Mouse (Mus musculus): ENCODE measurements at regions not wholly inside any gene's neighbourhood (a gene's known extent, or its start where the extent isn't known, plus 50 kb on each side); places are given as distances from the start of the nearest gene placed in this dataset.
A peak's percentile ranks its signal among the peaks of the same experiment; 100 is the strongest.

- H3K9ac ChIP-seq (ENCODE audit: control insufficient read depth, low read depth, low read length, poor library complexity, severe bottlenecking): no peak overlapping the region
- peak; percentile 9 for DNase-seq (ENCODE audit: low read depth, low spot score)
Observed at GRCm38 (mm10) chr7:124742086-124742485, 702.4 kb upstream of the Kdm8 start.

GRCm38 (mm10) chr7:124746321-124746720 is 698.2 kb upstream of the Kdm8 start:
- H3K4me3 ChIP-seq (ENCODE audit: control insufficient read depth in 1 of 2, insufficient read depth in 1 of 2, low read depth in 2 of 2, low read length in 2 of 2): no peak overlapping the region
- no peak for TF ChIP-seq SMC3 (IDR thresholded peaks at IDR 0.05; ENCODE audit: low read depth, low read length)
- TF ChIP-seq BHLHE40 (IDR thresholded peaks at IDR 0.05; ENCODE audit: borderline replicate concordance, low read depth, low read length): no peak
- TF ChIP-seq ZMIZ1 (IDR thresholded peaks at IDR 0.05; ENCODE audit: low read depth, low read length): no peak
- TF ChIP-seq EP300 (IDR thresholded peaks at IDR 0.05; ENCODE audit: low read depth in 1 of 2, low read length in 2 of 2): no peak
- no peak for TF ChIP-seq RAD21 (IDR thresholded peaks at IDR 0.05; ENCODE audit: low read depth, low read length)
- TF ChIP-seq SIN3A (IDR thresholded peaks at IDR 0.05; ENCODE audit: low read length): no peak
- TF ChIP-seq MAX (IDR thresholded peaks at IDR 0.05; ENCODE audit: low read length): no peak
- TF ChIP-seq CHD2 (IDR thresholded peaks at IDR 0.05; ENCODE audit: low read length): no peak
- TF ChIP-seq ZNF384 (IDR thresholded peaks at IDR 0.05; ENCODE audit: low read depth, low read length): no peak
- no peak for TF ChIP-seq E2F4 (IDR thresholded peaks at IDR 0.05; ENCODE audit: borderline replicate concordance, low read depth, low read length)
- TF ChIP-seq USF1 (IDR thresholded peaks at IDR 0.05; ENCODE audit: low read depth, low read length): no peak
- no peaks in the 10 kb centered on the region for H3K4me1 ChIP-seq (ENCODE audit: control insufficient read depth in 1 of 2, insufficient read depth in 2 of 2, low read length in 2 of 2)
- no peaks in the 10 kb centered on the region for H3K9me3 ChIP-seq (replicated peaks; ENCODE audit: insufficient read depth, low read length)
- DNase-seq (ENCODE audit: low read depth, low spot score): no peak
- no peaks in the 10 kb centered on the region for H3K79me2 ChIP-seq (ENCODE audit: control insufficient read depth, insufficient read depth, low read length, poor library complexity)
- H3K9ac ChIP-seq (ENCODE audit: control insufficient read depth, low read depth, low read length, poor library complexity, severe bottlenecking): no peak overlapping the region
- H3K27ac ChIP-seq (ENCODE audit: control insufficient read depth, low read depth, low read length): no peak overlapping the region
- H3K36me3 ChIP-seq (ENCODE audit: control insufficient read depth in 1 of 2, insufficient read depth in 2 of 2, low read length in 2 of 2): no peaks in the 10 kb centered on the region
- H3K27me3 ChIP-seq (ENCODE audit: control insufficient read depth in 1 of 2, insufficient read depth in 2 of 2, low read length in 2 of 2): no peaks in the 10 kb centered on the region

More at GRCm38 (mm10) chr7:124742086-124742485, 702.4 kb upstream of the Kdm8 start:
- Histone ChIP-seq H3K4me3 (ENCODE audit: control insufficient read depth in 1 of 2, insufficient read depth in 1 of 2, low read depth in 2 of 2, low read length in 2 of 2) (no peak overlapping the region), H3K4me1 (ENCODE audit: control insufficient read depth in 1 of 2, insufficient read depth in 2 of 2, low read length in 2 of 2) (no peaks in the 10 kb centered on the region), H3K36me3 (ENCODE audit: control insufficient read depth in 1 of 2, insufficient read depth in 2 of 2, low read length in 2 of 2) (no peaks in the 10 kb centered on the region), H3K27me3 (ENCODE audit: control insufficient read depth in 1 of 2, insufficient read depth in 2 of 2, low read length in 2 of 2) (no peaks in the 10 kb centered on the region), H3K9me3 (replicated peaks; ENCODE audit: insufficient read depth, low read length) (no peaks in the 10 kb centered on the region), H3K79me2 (ENCODE audit: control insufficient read depth, insufficient read depth, low read length, poor library complexity) (no peaks in the 10 kb centered on the region), H3K27ac (ENCODE audit: control insufficient read depth, low read depth, low read length) (no peak overlapping the region)
- TF ChIP-seq ZNF384 (IDR thresholded peaks at IDR 0.05; ENCODE audit: low read depth, low read length): no peak
- TF ChIP-seq CHD2 (IDR thresholded peaks at IDR 0.05; ENCODE audit: low read length): no peak
- no peak for TF ChIP-seq TCF12 (IDR thresholded peaks at IDR 0.05; ENCODE audit: low read depth, low read length)
- no peak for TF ChIP-seq TBP (IDR thresholded peaks at IDR 0.05; ENCODE audit: low read depth, low read length)
- TF ChIP-seq TAL1 (IDR thresholded peaks at IDR 0.05; ENCODE audit: low read length): no peak
- no peak for TF ChIP-seq NELFE (IDR thresholded peaks at IDR 0.05; ENCODE audit: low read depth, low read length)
- TF ChIP-seq MYB (IDR thresholded peaks at IDR 0.05; ENCODE audit: low read depth, low read length): no peak
- TF ChIP-seq SMC3 (IDR thresholded peaks at IDR 0.05; ENCODE audit: low read depth, low read length): no peak
- no peak for TF ChIP-seq E2F4 (IDR thresholded peaks at IDR 0.05; ENCODE audit: borderline replicate concordance, low read depth, low read length)
- no peak for TF ChIP-seq CTCF (IDR thresholded peaks at IDR 0.05 in 2 of 3, conservative IDR thresholded peaks at IDR 0.05 in 1 of 3; ENCODE audit: control insufficient read depth in 1 of 3, insufficient read depth in 1 of 3, low read depth in 2 of 3, low read length in 3 of 3, poor library complexity in 1 of 3, severe bottlenecking in 1 of 3)
- TF ChIP-seq ZKSCAN1 (IDR thresholded peaks at IDR 0.05; ENCODE audit: low read depth, low read length): no peak
- TF ChIP-seq GATA1 (IDR thresholded peaks at IDR 0.05; ENCODE audit: low read depth, low read length): no peak
- TF ChIP-seq UBTF (IDR thresholded peaks at IDR 0.05; ENCODE audit: borderline replicate concordance, insufficient read depth, low read depth, low read length): no peak
- no peak for TF ChIP-seq ZMIZ1 (IDR thresholded peaks at IDR 0.05; ENCODE audit: low read depth, low read length)

Measured in MEL (cell line).